Mouse (Mus musculus): Measurements from ENCODE around the gene Rabggtb. TPM values are rescaled to one million over a fixed set of nuclear protein-coding genes. Genes with fewer than 3 reads are reported as not detected.

Rabggtb gene
- total and polyA plus RNA-seq, 2 experiments from 2014 or later, result 62.5 to 68.5 TPM

GRCm38 (mm10) chr3:153908919-153909318 is 3.9 kb downstream of the Rabggtb start:
- Histone ChIP-seq H3K27ac (no peak overlapping the region), H3K4me3 (ENCODE audit: low read length) (no peak overlapping the region), H3K27me3 (ENCODE audit: insufficient read depth, low read length) (no peaks in the 10 kb centered on the region), H3K4me1 (ENCODE audit: insufficient read depth, low read length) (peaks cover 21% of the 10 kb centered on the region), H3K36me3 (ENCODE audit: insufficient read depth, low read length) (peaks cover 45% of the 10 kb centered on the region), H3K9me3 (ENCODE audit: low read length) (no peaks in the 10 kb centered on the region), H3K4me2 (ENCODE audit: low read depth, low read length) (no peak overlapping the region), H3K9ac (replicated peaks; ENCODE audit: low read length) (no peak overlapping the region)
- ATAC-seq (no peak), DNase-seq (ENCODE audit: low spot score) (no peak)
- TF ChIP-seq CTCF (IDR thresholded peaks at IDR 0.05; ENCODE audit: low read depth), result no peak
- WGBS, result 74% methylated on average over 5 of the region's 5 CpGs

GRCm38 (mm10) chr3:153906136-153906871 is 6.5 kb downstream of the Rabggtb start, which contains the start of gene Msh4:
Msh4 (minus strand) TSS chr3:153906138.
- 84% methylated on average over 9 of the region's 9 CpGs for WGBS
- Histone ChIP-seq H3K9me3 (ENCODE audit: low read length) (no peaks in the 10 kb centered on the region), H3K27ac (no peak within 1 kb of the TSS)

GRCm38 (mm10) chr3:153905251-153906135 is 7.3 kb downstream of the Rabggtb start:
- ATAC-seq (peak; percentile 43; the same call in 1 of the 2 replicates), DNase-seq (ENCODE audit: low spot score) (no peak)
- Histone ChIP-seq H3K27ac (no peak overlapping the region), H3K4me1 (ENCODE audit: insufficient read depth, low read length) (peaks cover 4% of the 10 kb centered on the region), H3K4me2 (ENCODE audit: low read depth, low read length) (no peak overlapping the region), H3K27me3 (ENCODE audit: insufficient read depth, low read length) (no peaks in the 10 kb centered on the region), H3K4me3 (ENCODE audit: low read length) (no peak overlapping the region), H3K36me3 (ENCODE audit: insufficient read depth, low read length) (peaks cover 45% of the 10 kb centered on the region), H3K9ac (replicated peaks; ENCODE audit: low read length) (no peak overlapping the region), H3K9me3 (ENCODE audit: low read length) (no peaks in the 10 kb centered on the region)
- WGBS, result 84% methylated on average over 49 of the region's 49 CpGs
- TF ChIP-seq CTCF (IDR thresholded peaks at IDR 0.05; ENCODE audit: low read depth), result no peak

More at GRCm38 (mm10) chr3:153906136-153906871, 6.5 kb downstream of the Rabggtb start, which contains the start of gene Msh4:
- Histone ChIP-seq H3K9ac (replicated peaks; ENCODE audit: low read length) (no peak within 1 kb of the TSS), H3K4me2 (ENCODE audit: low read depth, low read length) (no peak within 1 kb of the TSS), H3K4me3 (ENCODE audit: low read length) (no peak within 1 kb of the TSS), H3K4me1 (ENCODE audit: insufficient read depth, low read length) (peaks cover 12% of the 10 kb centered on the region), H3K27me3 (ENCODE audit: insufficient read depth, low read length) (no peaks in the 10 kb centered on the region), H3K36me3 (ENCODE audit: insufficient read depth, low read length) (peaks cover 48% of the 10 kb centered on the region)
- ATAC-seq (peak; percentile 25; the same call in 1 of the 2 replicates), DNase-seq (ENCODE audit: low spot score) (no peak)
- TF ChIP-seq CTCF (IDR thresholded peaks at IDR 0.05; ENCODE audit: low read depth), result no peak

- H3K4me2 ChIP-seq (ENCODE audit: low read depth, low read length), result no peak overlapping the region
Observed at GRCm38 (mm10) chr3:153904586-153904985, 8.2 kb downstream of the Rabggtb start.

GRCm38 (mm10) chr3:153902595-153902994 is 10.2 kb downstream of the Rabggtb start:
- H3K27ac ChIP-seq, result no peak overlapping the region
- no peaks in the 10 kb centered on the region for H3K4me1 ChIP-seq (ENCODE audit: insufficient read depth, low read length)
- H3K4me2 ChIP-seq (ENCODE audit: low read depth, low read length), result no peak overlapping the region
- no peak overlapping the region for H3K9ac ChIP-seq (replicated peaks; ENCODE audit: low read length)
- peaks cover 19% of the 10 kb centered on the region for H3K36me3 ChIP-seq (ENCODE audit: insufficient read depth, low read length)
- H3K4me3 ChIP-seq (ENCODE audit: low read length), result no peak overlapping the region
- H3K27me3 ChIP-seq (ENCODE audit: insufficient read depth, low read length), result no peaks in the 10 kb centered on the region
- ATAC-seq (no peak), DNase-seq (ENCODE audit: low spot score) (no peak)
- 70% methylated on average over 3 of the region's 3 CpGs for WGBS
- no peak for TF ChIP-seq CTCF (IDR thresholded peaks at IDR 0.05; ENCODE audit: low read depth)
- no peaks in the 10 kb centered on the region for H3K9me3 ChIP-seq (ENCODE audit: low read length)

More at GRCm38 (mm10) chr3:153904586-153904985, 8.2 kb downstream of the Rabggtb start:
- Histone ChIP-seq H3K9me3 (ENCODE audit: low read length) (no peaks in the 10 kb centered on the region), H3K4me3 (ENCODE audit: low read length) (no peak overlapping the region), H3K27ac (no peak overlapping the region), H3K9ac (replicated peaks; ENCODE audit: low read length) (no peak overlapping the region), H3K36me3 (ENCODE audit: insufficient read depth, low read length) (peaks cover 36% of the 10 kb centered on the region), H3K27me3 (ENCODE audit: insufficient read depth, low read length) (no peaks in the 10 kb centered on the region), H3K4me1 (ENCODE audit: insufficient read depth, low read length) (no peaks in the 10 kb centered on the region; the same call in 1 of the 2 replicates)
- peak; percentile 76 for TF ChIP-seq CTCF (IDR thresholded peaks at IDR 0.05; ENCODE audit: low read depth)
- peak; percentile 67 for DNase-seq (ENCODE audit: low spot score)
- peak; percentile 72; the same call in 1 of the 2 replicates for ATAC-seq
- 61% methylated on average over 6 of the region's 6 CpGs for WGBS

- H3K27me3 ChIP-seq (ENCODE audit: insufficient read depth, low read length), result no peaks in the 10 kb centered on the region
- no peak overlapping the region for H3K27ac ChIP-seq
- no peak overlapping the region for H3K4me3 ChIP-seq (ENCODE audit: low read length)
- H3K9ac ChIP-seq (replicated peaks; ENCODE audit: low read length), result no peak overlapping the region
- no peaks in the 10 kb centered on the region for H3K9me3 ChIP-seq (ENCODE audit: low read length)
- H3K36me3 ChIP-seq (ENCODE audit: insufficient read depth, low read length), result peaks cover 16% of the 10 kb centered on the region
- no peak overlapping the region for H3K4me2 ChIP-seq (ENCODE audit: low read depth, low read length)
- no peaks in the 10 kb centered on the region for H3K4me1 ChIP-seq (ENCODE audit: insufficient read depth, low read length)
- DNase-seq (ENCODE audit: low spot score) (no peak), ATAC-seq (no peak)
- WGBS, result 89% methylated on average over 1 of the region's 1 CpGs
- no peak for TF ChIP-seq CTCF (IDR thresholded peaks at IDR 0.05; ENCODE audit: low read depth)
Observed at GRCm38 (mm10) chr3:153901904-153902303, 10.9 kb downstream of the Rabggtb start.
